Mouse (Mus musculus): Measurements from ENCODE around the gene Cntnap5b.

GRCm38 (mm10) chr1:99967300-99968089, 194.9 kb downstream of the Cntnap5b start:
- TF ChIP-seq CTCF (IDR thresholded peaks at IDR 0.05; ENCODE audit: low read depth) (no peak), EP300 (IDR thresholded peaks at IDR 0.05; ENCODE audit: low read depth) (no peak)
